Mouse (Mus musculus): ENCODE measurements around the gene Klk1b4.
A peak's percentile ranks its signal among the peaks of the same experiment; 100 is the strongest.
"Not testable (repeated sequence)": the region's sequence is repeated elsewhere in the genome, so short reads cannot be mapped to it uniquely, and the experiment has no call there.

Klk1b4 gene

GRCm38 (mm10) chr7:44207135-44207534, at the start of gene Klk1b4:
TSS of gene Klk1b4 (plus strand) at chr7:44207435.
- not testable (repeated sequence) for DNase-seq (ENCODE audit: low spot score in 2 of 2)

GRCm38 (mm10) chr7:44179299-44180045, 27.8 kb upstream of the Klk1b4 start:
- no peak for DNase-seq (ENCODE audit: low spot score in 2 of 2)

GRCm38 (mm10) chr7:44186516-44186915, 20.7 kb upstream of the Klk1b4 start:
- peak in 1 of 2 experiments; percentile 12 for DNase-seq (ENCODE audit: low spot score in 2 of 2)

- DNase-seq (ENCODE audit: low spot score in 2 of 2) = not testable (repeated sequence)
These were observed 19.3 kb upstream of the Klk1b4 start, which contains the start of gene Klk1b24 for GRCm38 (mm10) chr7:44187936-44188335. TSS of gene Klk1b24 (plus strand) at chr7:44188236.

GRCm38 (mm10) chr7:44193466-44193865, 13.8 kb upstream of the Klk1b4 start:
- DNase-seq (ENCODE audit: low spot score in 2 of 2) = not testable (repeated sequence)

GRCm38 (mm10) chr7:44197891-44198290, 9.3 kb upstream of the Klk1b4 start, which contains the start of gene Klk1b3:
TSS of gene Klk1b3 (plus strand) at chr7:44198191.
- DNase-seq (ENCODE audit: low spot score in 2 of 2) = no peak

- DNase-seq (ENCODE audit: low spot score in 2 of 2) = no peak
These were observed 1.1 kb downstream of the Klk1b4 start for GRCm38 (mm10) chr7:44208307-44208706.

GRCm38 (mm10) chr7:44215645-44216044, 8.4 kb downstream of the Klk1b4 start, which contains the start of gene Klk1b5:
TSS of gene Klk1b5 (plus strand) at chr7:44215945.
- DNase-seq (ENCODE audit: low spot score in 2 of 2) = no peak

GRCm38 (mm10) chr7:44221601-44222000, 14.4 kb downstream of the Klk1b4 start:
- DNase-seq (ENCODE audit: low spot score in 2 of 2) = not testable (repeated sequence)

- not testable (repeated sequence) for DNase-seq (ENCODE audit: low spot score in 2 of 2)
These were observed 15.1 kb downstream of the Klk1b4 start for GRCm38 (mm10) chr7:44222335-44222734.

GRCm38 (mm10) chr7:44225076-44225475, 17.8 kb downstream of the Klk1b4 start, which contains the start of gene Klk1:
TSS of gene Klk1 (plus strand) at chr7:44225360.
- DNase-seq (ENCODE audit: low spot score in 2 of 2) = no peak

GRCm38 (mm10) chr7:44235909-44236308, 28.7 kb downstream of the Klk1b4 start, which contains the start of gene Gm36864:
TSS of gene Gm36864 (plus strand) at chr7:44236177.
- DNase-seq (ENCODE audit: low spot score in 2 of 2) = no peak

- DNase-seq (ENCODE audit: low spot score in 2 of 2) = no peak
These were observed 32.7 kb downstream of the Klk1b4 start for GRCm38 (mm10) chr7:44239913-44240312.

GRCm38 (mm10) chr7:44240712-44241111, 33.5 kb downstream of the Klk1b4 start:
- no peak for DNase-seq (ENCODE audit: low spot score in 2 of 2)

- DNase-seq (ENCODE audit: low spot score in 2 of 2) = no peak
These were observed 33.9 kb downstream of the Klk1b4 start for GRCm38 (mm10) chr7:44241163-44241562.

GRCm38 (mm10) chr7:44244080-44244479, 36.8 kb downstream of the Klk1b4 start:
- DNase-seq (ENCODE audit: low spot score in 2 of 2) = no peak

GRCm38 (mm10) chr7:44246055-44246983, 39.1 kb downstream of the Klk1b4 start, which contains the start of the genes 1700028J19Rik and 2410002F23Rik:
TSS of gene 1700028J19Rik (minus strand) at chr7:44246695.
TSS of gene 2410002F23Rik (plus strand) at chr7:44246722.
- DNase-seq (ENCODE audit: low spot score in 2 of 2) = peak; percentile 84 to 94

- no peak for DNase-seq (ENCODE audit: low spot score in 2 of 2)
These were observed 39.8 kb downstream of the Klk1b4 start for GRCm38 (mm10) chr7:44246984-44247470.

GRCm38 (mm10) chr7:44247971-44248370, 40.7 kb downstream of the Klk1b4 start:
- DNase-seq (ENCODE audit: low spot score in 2 of 2) = no peak

- DNase-seq (ENCODE audit: low spot score in 2 of 2) = no peak
These were observed 42.0 kb downstream of the Klk1b4 start for GRCm38 (mm10) chr7:44249248-44249647.

GRCm38 (mm10) chr7:44250732-44251275, 43.6 kb downstream of the Klk1b4 start:
- not testable (repeated sequence) for DNase-seq (ENCODE audit: low spot score in 2 of 2)
